In the genomic region with DNA sequence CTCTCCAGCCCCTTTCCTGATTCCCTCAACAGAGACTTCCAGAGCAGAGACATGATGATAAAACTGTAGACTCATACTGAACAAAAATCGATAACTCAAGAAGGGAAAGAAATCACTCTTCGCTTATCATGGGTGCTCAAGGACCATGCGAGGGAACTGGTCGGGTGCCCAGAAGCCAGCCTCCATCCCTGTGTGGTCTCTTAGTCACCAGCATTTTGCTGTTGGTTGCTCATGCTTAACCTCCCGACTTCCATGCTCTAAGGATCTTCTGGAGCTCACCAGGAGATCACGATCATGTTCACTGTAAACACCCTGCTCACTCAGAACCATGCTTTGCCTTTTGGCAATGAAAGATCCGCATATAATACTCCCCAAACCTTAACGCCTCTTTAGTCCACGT, we compare ENCODE assay signal across 18 mouse cellular contexts. TPM values are rescaled to one million over a fixed set of nuclear protein-coding genes. Genes with fewer than 3 reads are reported as not detected.
DNase-seq lines count a peak whose midpoint lies in the region; ATAC-seq lines count a peak whose summit lies in the region.
"Had no signal": no experiment of that assay in that cellular context is flagged by ENCODE, and none has a peak within 500 bp of the region (broad histone marks: within the 10 kb centered on the region; RNA-seq: fewer than 3 reads in every experiment).

No protein-coding gene starts in this region.

- H3K27ac ChIP-seq in heart, embryonic 11.5 days (ENCODE audit: low read depth, low read length), result no peak overlapping the region
- H3K27ac ChIP-seq: embryonic facial prominence, embryonic 13.5 days; forebrain, embryonic 12.5 days; heart, adult 2 months; heart, embryonic 13.5 days; hindbrain, embryonic 15.5 days had no signal

- intact Hi-C loops in left cerebral cortex, postnatal 4 days (cut with DNase I), result loop anchor here (5.0 kb wide), 1 partner anchor 55 kb away; no protein-coding TSS in a partner anchor

- DNase-seq in ovary, adult 18-20 months (ENCODE audit: low spot score), result peak; percentile 40
- DNase-seq in ovary, postnatal 14 days (ENCODE audit: low spot score), result no peak
- peak; percentile 84 for DNase-seq in adrenal gland, adult 2 months
- DNase-seq in adrenal gland, postnatal 14 days, result peak; percentile 76
- DNase-seq in left cerebral cortex, postnatal 4 days, result no peak
- DNase-seq: cerebellum, adult 11 months; cerebellum, adult 8-10 months; cerebellum, postnatal 14 days; forebrain, postnatal 0 days; gastrocnemius, postnatal 14 days; heart, adult 2 months; heart, postnatal 36 days had no signal

- no peak overlapping the region for H3K4me3 ChIP-seq in heart, embryonic 11.5 days (ENCODE audit: low read depth, low read length)
- H3K4me3 ChIP-seq: embryonic facial prominence, embryonic 13.5 days; forebrain, embryonic 12.5 days; heart, adult 2 months; heart, embryonic 13.5 days; hindbrain, embryonic 15.5 days had no signal

- H3K9ac ChIP-seq in heart, embryonic 11.5 days (ENCODE audit: low read depth, low read length), result no peak overlapping the region
- H3K9ac ChIP-seq: embryonic facial prominence, embryonic 13.5 days; forebrain, embryonic 12.5 days; forebrain, postnatal 0 days; heart, embryonic 13.5 days; hindbrain, embryonic 15.5 days had no signal

- H3K4me2 ChIP-seq in heart, embryonic 11.5 days, result no peak overlapping the region
- H3K4me2 ChIP-seq: embryonic facial prominence, embryonic 13.5 days; forebrain, embryonic 12.5 days; heart, embryonic 13.5 days; hindbrain, embryonic 15.5 days had no signal

- H3K9me3 ChIP-seq in heart, embryonic 11.5 days (replicated peaks; ENCODE audit: control insufficient read depth, low read length), result no peaks in the 10 kb centered on the region
- H3K9me3 ChIP-seq: embryonic facial prominence, embryonic 13.5 days; forebrain, embryonic 12.5 days; heart, embryonic 13.5 days; hindbrain, embryonic 15.5 days had no signal

- no peaks in the 10 kb centered on the region for H3K27me3 ChIP-seq in heart, embryonic 11.5 days (ENCODE audit: control insufficient read depth, insufficient read depth, low read length)
- H3K27me3 ChIP-seq: embryonic facial prominence, embryonic 13.5 days had no signal

- no peak for ATAC-seq in heart, embryonic 11.5 days (replicated peaks; ENCODE audit: insufficient number of reproducible peaks, low FRiP score, low TSS enrichment)
- ATAC-seq: forebrain, postnatal 0 days; intestine, embryonic 16.5 days had no signal

- peaks cover 12% of the 10 kb centered on the region for H3K4me1 ChIP-seq in heart, embryonic 11.5 days (ENCODE audit: control insufficient read depth, insufficient read depth, low read length)

- 72% methylated on average over 9 of the region's 9 CpGs for WGBS in heart, embryonic 11.5 days (ENCODE audit: insufficient replicate concordance)

- no peaks in the 10 kb centered on the region for H3K36me3 ChIP-seq in heart, embryonic 11.5 days (ENCODE audit: control insufficient read depth, insufficient read depth, low read length)
- H3K36me3 ChIP-seq: embryonic facial prominence, embryonic 13.5 days; forebrain, embryonic 12.5 days; heart, embryonic 13.5 days; hindbrain, embryonic 15.5 days had no signal

RNA-seq across cellular contexts. Expression of gene Fmnl3, which starts 2.5 kb away (rescaled TPM):
- 10 to 100 TPM; 13.9 to 23.6 TPM for total RNA-seq in adrenal gland, adult 2 months (2021)
- polyA plus RNA-seq in adrenal gland, adult 2 months (2012; rRNA removed), result 19.7 and 22.2 TPM in 2 replicates
- 21.3 and 31.3 TPM in 2 replicates for total RNA-seq in adrenal gland, postnatal 14 days (2021)
- 11.0 and 11.4 TPM in 2 replicates for polyA plus RNA-seq in heart, embryonic 11.5 days (2014; fragmentation: Nextera tagmentation; extraction: Ambion mirVana)
- total RNA-seq in left cerebral cortex, postnatal 4 days (2021), result 10 to 100 TPM; 23.2 to 24.0 TPM

RNA-seq across cellular contexts. Expression of gene Tmbim6, which starts 19.9 kb away (rescaled TPM):
- 100 to 1,000 TPM; 549 to 716 TPM for total RNA-seq in adrenal gland, adult 2 months (2021)
- polyA plus RNA-seq in adrenal gland, adult 2 months (2012; rRNA removed), result 1,176 and 1,311 TPM in 2 replicates
- total RNA-seq in adrenal gland, postnatal 14 days (2021), result 571 and 598 TPM in 2 replicates
- 233 and 290 TPM in 2 replicates for polyA plus RNA-seq in heart, embryonic 11.5 days (2014; fragmentation: Nextera tagmentation; extraction: Ambion mirVana)
- 100 to 1,000 TPM; 238 to 247 TPM for total RNA-seq in left cerebral cortex, postnatal 4 days (2021)

Comparison
In these comparisons a context has a peak if more than half of its experiments do, and no peak if none do; other contexts are left out.
1. DNase-seq: peak in ovary, adult 18-20 months (single experiment), adrenal gland, adult 2 months (single experiment) and adrenal gland, postnatal 14 days (single experiment); none in ovary, postnatal 14 days (single experiment) and left cerebral cortex, postnatal 4 days (single experiment).